ENCODE assay signal across 16 mouse cellular contexts in genomic region chr9:40427663-40428062, GRCm38 (mm10).
"Had no signal": no experiment of that assay in that cellular context is flagged by ENCODE, and none has a peak within 500 bp of the region (broad histone marks: within the 10 kb centered on the region; RNA-seq: fewer than 3 reads in every experiment).

No protein-coding gene starts in this region.

- H3K36me3 ChIP-seq: neural tube, embryonic 13.5 days; neural tube, embryonic 15.5 days; stomach, embryonic 15.5 days had no signal

- DNase-seq: retina, postnatal 1 day; right cerebral cortex, adult 18-20 months; right cerebral cortex, postnatal 14 days; right cerebral cortex, postnatal 25 days; right cerebral cortex, postnatal 4 days; spleen, adult 18-20 months; thymus, adult 18-20 months; thymus, adult 2 months; thymus, postnatal 14 days; thymus, postnatal 25 days; thymus, postnatal 36 days; thymus, postnatal 4 days had no signal

- H3K27me3 ChIP-seq: neural tube, embryonic 13.5 days; neural tube, embryonic 15.5 days; stomach, embryonic 15.5 days had no signal

- H3K4me1 ChIP-seq: neural tube, embryonic 13.5 days; neural tube, embryonic 15.5 days; stomach, embryonic 15.5 days had no signal

- H3K4me3 ChIP-seq: neural tube, embryonic 13.5 days; neural tube, embryonic 15.5 days; stomach, embryonic 15.5 days had no signal

- H3K9ac ChIP-seq: neural tube, embryonic 13.5 days; neural tube, embryonic 15.5 days; stomach, embryonic 15.5 days had no signal

- H3K27ac ChIP-seq: neural tube, embryonic 13.5 days; neural tube, embryonic 15.5 days; stomach, embryonic 15.5 days; stomach, postnatal 0 days had no signal
